Mouse (Mus musculus) heart, embryonic 14.5 days (tissue): ENCODE measurements around the gene Gpr132. TPM values are rescaled to one million over a fixed set of nuclear protein-coding genes. Genes with fewer than 3 reads are reported as not detected.

ENCODE experiments used
- ATAC-seq: fragments of 200-750 bp; cut with Nextera tagmentation; 2 replicates; pipeline ENCODE4 v1.8.0; 2017; ENCODE audit warnings: low read depth, moderate TSS enrichment; ENCODE audit not compliant: insufficient number of reproducible peaks, insufficient read depth, low FRiP score
- H3K27ac ChIP-seq, 2 experiments: fragments of 200-500 bp in 1 of 2; fragments of 300-500 bp in 1 of 2; sonication (generic) in 1 of 2; replicated peaks in 1 of 2; 2 replicates each; pipeline ENCODE4 v1.5.1; 2012 to 2014; ENCODE audit warnings: low read depth in 2 of 2, low read length in 2 of 2, control low read depth in 1 of 2, mild to moderate bottlenecking in 1 of 2, mixed read lengths in 1 of 2; ENCODE audit not compliant: control insufficient read depth in 1 of 2, insufficient read depth in 1 of 2
- H3K27me3 ChIP-seq: fragments of 300-500 bp; sonication (generic); 2 replicates; pipeline ENCODE4 v1.6.1; 2014; ENCODE audit warnings: mild to moderate bottlenecking, low read length, control low read depth; ENCODE audit not compliant: control insufficient read depth, insufficient read depth
- H3K36me3 ChIP-seq: fragments of 300-500 bp; sonication (generic); 2 replicates; pipeline ENCODE4 v1.6.1; 2014; ENCODE audit warnings: mild to moderate bottlenecking, control low read depth, low read length, mixed read lengths; ENCODE audit not compliant: control insufficient read depth, insufficient read depth
- H3K4me1 ChIP-seq, 2 experiments: fragments of 200-500 bp in 1 of 2; fragments of 300-500 bp in 1 of 2; sonication (generic) in 1 of 2; 2 replicates each; pipeline ENCODE4 v1.6.1; 2012 to 2014; ENCODE audit warnings: low read length in 2 of 2, control low read depth in 1 of 2, mixed read lengths in 1 of 2; ENCODE audit not compliant: control insufficient read depth in 2 of 2, insufficient read depth in 2 of 2
- H3K4me2 ChIP-seq: fragments of 300-500 bp; sonication (generic); 2 replicates; pipeline ENCODE4 v1.6.1; 2014; ENCODE audit warnings: mild to moderate bottlenecking, low read length
- H3K4me3 ChIP-seq, 2 experiments: fragments of 200-500 bp in 1 of 2; fragments of 300-500 bp in 1 of 2; sonication (generic) in 1 of 2; 2 replicates each; pipeline ENCODE4 v1.5.1; 2012 to 2014; ENCODE audit warnings: low read length in 2 of 2, mild to moderate bottlenecking in 2 of 2, control low read depth in 1 of 2, low read depth in 1 of 2, moderate library complexity in 1 of 2; ENCODE audit not compliant: control insufficient read depth in 1 of 2, insufficient read depth in 1 of 2
- H3K9ac ChIP-seq: fragments of 300-500 bp; sonication (generic); 2 replicates; pipeline ENCODE4 v1.6.1; 2014; ENCODE audit warnings: mild to moderate bottlenecking, low read length
- H3K9me3 ChIP-seq: fragments of 300-500 bp; sonication (generic); 2 replicates; pipeline ENCODE4 v1.6.1; 2016; ENCODE audit warnings: low read length, control low read depth; ENCODE audit not compliant: control insufficient read depth
- WGBS: fragments of 180-500 bp; shearing (Covaris S2); extraction: QIAGEN DNeasy Blood & Tissue Kit; methylation state at CpG from one replicate; pipeline ENCODE4 v1.1.7; 2014; 5-methylcytosine and 5-hydroxymethylcytosine counted together
- polyA plus RNA-seq: library from polyadenylated mRNA; unstranded; fragments of >200 nt; fragmentation: Nextera tagmentation; extraction: Ambion mirVana; gene quantifications from 2 replicates; pipeline ENCODE4 v1.2.1, GENCODE M21; 2014

Gpr132 gene
- polyA plus RNA-seq, 1 experiment from 2014 or later: 0.08 TPM

- no peak overlapping the region for H3K4me3 ChIP-seq
- WGBS: 66% methylated on average over 2 of the region's 2 CpGs
- H3K27ac ChIP-seq: no peak overlapping the region
- H3K9ac ChIP-seq: no peak overlapping the region
- H3K9me3 ChIP-seq: no peaks in the 10 kb centered on the region
- ATAC-seq: no peak
- H3K4me1 ChIP-seq: peaks cover 2 to 6% of the 10 kb centered on the region in 2 experiments; a peak in 3 of 4 replicates
- no peak overlapping the region for H3K4me2 ChIP-seq
- peaks cover 6% of the 10 kb centered on the region; the same call in 1 of the 2 replicates for H3K36me3 ChIP-seq
- H3K27me3 ChIP-seq: no peaks in the 10 kb centered on the region
Measured at GRCm38 (mm10) chr12:112835046-112835445, 33.0 kb downstream of the Gpr132 start.

- Histone ChIP-seq H3K4me1 (peaks cover 2 to 6% of the 10 kb centered on the region in 2 experiments; a peak in 3 of 4 replicates), H3K9ac (no peak overlapping the region), H3K27me3 (no peaks in the 10 kb centered on the region), H3K4me3 (no peak overlapping the region), H3K4me2 (no peak overlapping the region), H3K36me3 (peaks cover 6% of the 10 kb centered on the region; the same call in 1 of the 2 replicates), H3K27ac (no peak overlapping the region), H3K9me3 (no peaks in the 10 kb centered on the region)
- ATAC-seq: no peak
- 77% methylated on average over 6 of the region's 6 CpGs for WGBS
Measured at GRCm38 (mm10) chr12:112833527-112833926, 34.5 kb downstream of the Gpr132 start.

GRCm38 (mm10) chr12:112832411-112832810, 35.6 kb downstream of the Gpr132 start:
- peaks cover 11% of the 10 kb centered on the region for H3K36me3 ChIP-seq
- H3K4me2 ChIP-seq: no peak overlapping the region
- no peaks in the 10 kb centered on the region for H3K27me3 ChIP-seq
- H3K27ac ChIP-seq: no peak overlapping the region
- no peaks in the 10 kb centered on the region for H3K9me3 ChIP-seq
- H3K9ac ChIP-seq: no peak overlapping the region
- H3K4me1 ChIP-seq: peaks cover 8 to 13% of the 10 kb centered on the region in 2 experiments
- H3K4me3 ChIP-seq: no peak overlapping the region
- no peak for ATAC-seq
- WGBS: 88% methylated on average over 5 of the region's 5 CpGs

- Histone ChIP-seq H3K27ac (no peak overlapping the region), H3K4me2 (peak overlapping the region; percentile 69), H3K4me3 (peak overlapping the region in 1 of 2 experiments; percentile 78; a peak in 3 of 4 replicates), H3K4me1 (peaks cover 10 to 23% of the 10 kb centered on the region in 2 experiments), H3K27me3 (no peaks in the 10 kb centered on the region), H3K9me3 (no peaks in the 10 kb centered on the region), H3K36me3 (peaks cover 26% of the 10 kb centered on the region), H3K9ac (peak overlapping the region; percentile 84)
- ATAC-seq: no peak
- whole genome bisulfite sequencing: 79% methylated on average over 3 of the region's 3 CpGs
Measured at GRCm38 (mm10) chr12:112830570-112830969, 37.5 kb downstream of the Gpr132 start.

GRCm38 (mm10) chr12:112830141-112830540, 37.9 kb downstream of the Gpr132 start:
- H3K4me2 ChIP-seq: peak overlapping the region; percentile 69
- no peak for ATAC-seq
- H3K27me3 ChIP-seq: no peaks in the 10 kb centered on the region
- H3K4me1 ChIP-seq: peaks cover 10 to 23% of the 10 kb centered on the region in 2 experiments
- peak overlapping the region; percentile 34 to 64 for H3K27ac ChIP-seq
- WGBS: 10% methylated on average over 2 of the region's 2 CpGs
- peak overlapping the region; percentile 78 to 84 for H3K4me3 ChIP-seq
- H3K9ac ChIP-seq: peak overlapping the region; percentile 84
- no peaks in the 10 kb centered on the region for H3K9me3 ChIP-seq
- H3K36me3 ChIP-seq: peaks cover 30% of the 10 kb centered on the region

GRCm38 (mm10) chr12:112829244-112829864, 38.7 kb downstream of the Gpr132 start, which contains the start of gene Cdca4:
Cdca4 (minus strand) TSS chr12:112829423.
- WGBS: under 1% methylated on average over 70 of the region's 72 CpGs
- Histone ChIP-seq H3K27me3 (no peaks in the 10 kb centered on the region), H3K4me1 (peaks cover 10 to 29% of the 10 kb centered on the region in 2 experiments), H3K27ac (peak within 1 kb of the TSS; percentile 86 to 88), H3K9me3 (no peaks in the 10 kb centered on the region), H3K36me3 (peaks cover 38% of the 10 kb centered on the region), H3K9ac (peak within 1 kb of the TSS; percentile 90), H3K4me2 (peak within 1 kb of the TSS; percentile 69), H3K4me3 (peak within 1 kb of the TSS; percentile 78 to 97)
- ATAC-seq: peak; percentile 95

- ATAC-seq: peak; percentile 85
- peak overlapping the region; percentile 78 to 97 for H3K4me3 ChIP-seq
- H3K9ac ChIP-seq: peak overlapping the region; percentile 90
- no peaks in the 10 kb centered on the region for H3K9me3 ChIP-seq
- H3K4me1 ChIP-seq: peaks cover 13 to 36% of the 10 kb centered on the region in 2 experiments
- H3K27ac ChIP-seq: peak overlapping the region; percentile 86 to 88
- under 1% methylated on average over 51 of the region's 51 CpGs for WGBS
- peak overlapping the region; percentile 69 for H3K4me2 ChIP-seq
- peaks cover 42% of the 10 kb centered on the region for H3K36me3 ChIP-seq
- no peaks in the 10 kb centered on the region for H3K27me3 ChIP-seq
Measured at GRCm38 (mm10) chr12:112828501-112829243, 39.4 kb downstream of the Gpr132 start.
